Mouse (Mus musculus): Measurements from ENCODE around the gene Lyrm4.

Lyrm4 gene

DNA sequence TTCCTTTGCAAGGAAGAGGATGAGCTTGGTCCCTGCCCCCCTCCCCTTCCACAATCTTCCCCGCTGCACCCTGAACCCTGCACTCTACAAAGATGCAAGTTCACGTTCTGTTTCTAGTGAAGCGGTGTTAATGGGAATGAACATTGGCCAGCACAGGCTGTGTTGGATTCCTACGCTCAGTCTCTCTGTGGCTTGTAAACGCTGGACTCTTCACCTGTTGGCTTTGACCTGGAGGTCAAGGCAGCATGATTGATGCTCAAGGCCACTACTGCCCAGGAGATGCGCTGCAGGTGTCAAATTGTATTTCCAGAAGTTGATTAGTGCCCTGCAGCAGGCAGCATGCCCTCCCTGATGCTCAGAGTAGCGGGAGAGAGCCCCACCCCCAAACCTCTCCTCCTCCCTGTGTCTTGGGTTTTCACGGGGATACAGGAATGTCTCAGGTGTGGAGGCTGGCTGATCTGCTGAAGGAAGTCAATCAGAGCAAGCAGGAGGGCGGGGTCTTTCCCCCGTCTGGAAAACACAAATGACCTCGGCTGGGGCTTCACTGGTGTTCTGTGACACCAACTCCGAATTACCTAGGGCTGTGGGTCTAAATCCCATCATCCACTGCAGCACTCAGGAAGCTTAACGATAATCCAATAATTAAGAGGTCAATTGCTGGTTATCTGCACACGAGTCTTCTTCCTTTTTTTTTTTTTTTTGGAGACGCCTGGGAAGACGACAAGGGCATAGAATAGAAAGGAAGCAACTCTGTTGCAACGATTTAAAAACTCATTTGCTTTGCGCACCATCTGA lies 177.3 kb downstream of the Lyrm4 start:
- DNase-seq (ENCODE audit: low read depth, low spot score) = no peak

DNA sequence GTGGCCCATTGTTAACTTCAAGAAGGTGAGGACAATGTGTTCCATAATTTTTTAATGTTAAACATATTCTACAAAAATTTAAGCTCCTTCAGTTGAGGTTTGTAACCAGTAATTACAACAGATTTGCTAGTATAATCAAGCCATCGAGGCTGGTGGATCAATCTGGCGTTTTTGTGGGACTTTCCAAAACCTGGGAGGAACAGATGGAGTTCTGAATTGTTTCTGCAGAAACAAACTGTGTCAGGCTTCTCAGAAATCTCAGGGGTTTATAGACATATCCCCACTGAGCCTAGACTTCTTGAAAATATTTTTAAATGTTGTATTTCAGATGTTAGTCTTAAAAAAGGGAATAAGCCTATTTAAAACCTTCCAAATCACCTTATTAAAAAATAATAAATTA lies 179.3 kb downstream of the Lyrm4 start:
- DNase-seq (ENCODE audit: low read depth, low spot score) = no peak

Data from mesoderm, embryonic 11.5 days (tissue).